Mouse (Mus musculus) B cell, adult 2 months (primary cell): Measurements from ENCODE around the gene Aanat.

ENCODE experiments used
- DNase-seq, 2 experiments: peaks; one replicate each; pipeline ENCODE4 v3.0.0; 2022

The Aanat gene

DNA sequence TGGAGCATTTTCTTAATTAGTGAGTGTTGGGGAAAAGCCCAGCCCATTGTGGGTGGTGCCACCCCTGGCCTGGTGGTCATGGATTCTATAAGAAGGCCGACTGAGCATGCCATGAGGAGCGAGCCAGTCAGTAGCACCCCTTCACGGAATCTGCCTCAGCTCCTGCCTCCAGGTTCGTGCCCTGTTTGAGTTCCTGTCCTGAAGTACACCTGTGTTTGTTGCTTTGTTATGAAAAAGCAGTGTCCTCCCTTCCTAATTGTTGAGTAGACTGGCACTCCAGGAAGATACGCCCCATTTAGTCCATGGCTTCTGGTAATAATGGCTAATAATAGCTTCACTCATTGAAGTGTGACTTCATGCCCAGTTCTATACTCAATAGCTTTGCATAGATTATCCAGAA lies at the start of gene Aanat:
Aanat (plus strand) TSS at position 123 of the 400 bp plus-strand sequence.
- no peak for DNase-seq

DNA sequence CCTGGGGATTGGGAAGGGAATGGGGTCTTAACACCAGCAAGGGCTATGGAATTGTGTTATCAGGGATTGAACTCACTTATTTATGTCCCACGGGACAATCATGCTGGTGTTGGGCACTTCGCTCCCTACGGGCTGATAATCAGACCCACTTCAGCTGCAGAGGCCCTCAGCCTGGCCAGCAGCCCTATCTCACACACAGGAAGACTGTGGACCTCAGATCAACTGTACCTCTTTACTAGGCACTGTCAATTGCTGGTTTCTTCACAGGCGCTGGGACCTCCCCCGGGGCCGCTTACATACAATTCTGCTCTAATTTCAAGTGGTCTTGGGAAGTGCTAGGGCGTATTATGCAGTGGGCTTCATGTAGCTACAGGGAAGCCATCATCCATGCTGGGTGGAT lies 49.5 kb upstream of the Aanat start:
- no peak for DNase-seq

DNA sequence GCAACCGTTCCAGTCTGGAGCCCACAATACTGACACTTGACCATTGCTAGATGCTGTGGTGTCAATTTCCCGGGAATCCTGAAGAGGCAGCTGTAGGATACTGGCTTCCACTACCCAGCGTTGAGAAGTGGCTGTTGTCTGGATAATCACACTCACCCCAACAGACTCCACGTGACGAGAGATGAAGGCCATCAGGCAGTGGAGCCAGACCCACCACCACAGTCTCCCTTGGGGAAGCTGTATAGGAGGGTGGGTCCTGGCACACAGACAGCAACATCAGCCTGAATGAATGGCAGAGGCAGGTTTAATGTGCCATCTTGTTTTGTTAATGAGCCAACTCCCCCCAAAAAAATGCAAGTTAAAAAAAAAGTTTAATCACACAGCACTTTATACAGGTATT lies 48.8 kb upstream of the Aanat start:
- no peak for DNase-seq

DNA sequence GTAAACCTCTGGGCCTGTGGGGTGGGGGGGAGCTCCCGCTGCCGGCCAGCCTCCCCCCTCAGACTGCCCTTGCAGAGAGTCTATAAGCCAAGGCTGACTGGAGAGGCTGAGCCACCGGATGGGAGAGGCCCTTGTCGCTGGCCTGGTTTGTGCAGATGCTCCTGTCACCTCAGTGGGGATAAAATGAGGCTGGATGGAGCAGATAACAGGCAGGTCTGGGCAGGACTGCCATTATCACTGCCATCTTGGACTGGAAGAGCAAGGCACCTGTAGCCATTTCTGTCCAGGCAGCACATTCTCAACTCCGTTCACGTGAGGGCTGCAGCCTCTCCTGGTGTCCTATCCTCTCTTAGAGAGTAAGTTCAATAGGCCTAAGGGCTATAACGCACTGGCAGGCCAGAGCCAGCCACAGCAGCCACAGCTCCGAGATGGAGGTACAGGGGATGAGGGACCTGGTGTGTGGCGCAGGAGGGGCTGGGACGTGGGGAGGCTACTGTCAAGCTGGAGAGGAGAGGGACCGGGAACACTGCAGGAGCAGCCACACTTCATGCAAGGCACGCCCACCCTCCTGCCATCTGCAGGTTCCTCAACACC lies 48.0 kb upstream of the Aanat start:
- DNase-seq, result no peak

DNA sequence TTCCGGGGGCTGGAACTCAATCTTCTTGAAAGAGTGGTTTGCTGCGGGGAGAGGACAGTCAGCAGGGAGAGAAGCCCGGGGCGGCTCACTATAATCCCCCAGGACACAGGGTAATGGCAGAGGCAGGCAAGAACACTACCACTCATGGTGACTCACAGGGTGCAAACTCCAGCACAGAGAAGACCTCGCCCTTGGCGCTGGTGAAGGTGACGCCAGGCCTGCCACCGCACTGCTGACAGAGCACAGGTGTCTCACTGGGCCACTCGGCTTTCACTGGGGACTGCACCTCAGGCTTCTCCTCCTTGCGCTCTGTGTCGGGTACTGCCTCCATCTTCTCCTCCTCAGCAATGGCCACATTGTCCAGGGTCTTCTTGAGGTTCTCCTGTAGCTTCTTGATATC lies 45.0 kb upstream of the Aanat start:
- no peak for DNase-seq

DNA sequence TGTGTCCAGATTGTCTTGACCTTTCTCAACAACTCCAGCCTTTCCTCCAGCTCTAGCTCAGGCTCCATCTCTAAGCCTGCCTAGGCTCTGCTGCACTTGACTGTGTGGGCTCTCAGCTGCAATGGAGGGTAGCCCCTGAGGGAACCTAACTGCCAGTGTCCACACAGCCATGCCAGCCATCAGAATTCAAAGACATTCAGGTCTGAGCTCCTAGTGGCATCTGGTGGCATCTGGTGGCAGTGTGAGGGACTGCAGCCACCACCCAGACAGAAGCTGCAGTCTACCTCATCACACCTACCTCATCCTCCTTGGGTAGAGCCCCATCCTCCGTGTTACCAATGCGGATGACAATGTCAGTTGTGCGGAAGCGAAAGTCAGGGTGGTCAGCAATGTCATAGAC lies 43.1 kb upstream of the Aanat start:
- DNase-seq, result peak; percentile 19 to 30

DNA sequence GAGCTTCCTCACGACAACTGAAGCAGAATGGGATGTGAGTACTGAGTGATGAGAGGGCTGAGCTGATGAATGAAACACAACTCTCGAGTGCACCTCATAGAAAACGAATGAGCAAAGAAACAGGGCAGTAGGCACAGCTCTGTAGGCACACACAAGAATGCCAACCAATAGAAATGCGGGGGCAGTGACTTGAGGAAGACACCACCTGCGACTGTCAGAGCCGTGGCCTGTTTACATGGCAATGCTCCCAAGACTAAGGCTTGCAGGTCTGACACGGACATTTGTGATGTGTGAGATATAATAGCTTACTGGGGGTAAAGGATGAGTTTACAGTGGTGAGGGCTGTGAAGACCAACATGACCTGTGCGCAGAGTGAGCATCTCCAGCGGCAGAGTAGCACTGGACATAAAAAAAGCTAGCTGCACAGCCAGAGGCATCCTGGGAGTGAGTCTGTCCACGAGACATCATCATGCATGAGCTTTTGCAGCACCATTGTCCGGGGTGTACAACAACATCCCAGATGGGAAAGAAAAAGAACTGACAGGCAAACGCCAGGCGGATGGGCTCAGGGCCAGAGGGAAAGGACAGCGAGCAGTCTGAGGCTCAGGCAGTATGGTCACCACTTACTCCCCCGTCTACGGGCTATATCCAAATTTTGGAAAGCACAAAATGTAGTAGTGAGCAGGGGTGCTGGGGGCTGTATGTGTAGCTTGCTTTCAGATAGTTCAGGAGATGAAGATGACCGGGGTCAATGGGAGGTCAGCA lies 38.8 kb upstream of the Aanat start:
- no peak for DNase-seq

DNA sequence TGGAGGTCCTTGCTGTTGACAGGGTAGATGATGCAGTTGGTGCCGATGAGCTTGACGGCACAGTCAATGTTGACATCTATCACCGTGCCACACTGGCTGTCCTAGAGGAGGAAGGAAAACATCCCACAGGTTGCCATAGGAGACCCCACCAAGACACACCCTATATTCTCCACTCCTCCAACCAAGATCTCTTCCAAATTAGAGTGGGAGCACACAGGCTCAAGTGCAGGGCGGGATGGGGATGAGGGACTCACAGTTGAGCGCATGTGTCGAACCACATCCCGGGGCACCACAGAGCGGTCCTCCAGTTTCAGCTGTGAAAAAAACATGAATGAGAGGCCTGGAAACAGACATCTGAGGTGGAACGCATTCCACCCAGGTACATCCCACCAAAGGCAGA lies 37.5 kb upstream of the Aanat start:
- no peak for DNase-seq

DNA sequence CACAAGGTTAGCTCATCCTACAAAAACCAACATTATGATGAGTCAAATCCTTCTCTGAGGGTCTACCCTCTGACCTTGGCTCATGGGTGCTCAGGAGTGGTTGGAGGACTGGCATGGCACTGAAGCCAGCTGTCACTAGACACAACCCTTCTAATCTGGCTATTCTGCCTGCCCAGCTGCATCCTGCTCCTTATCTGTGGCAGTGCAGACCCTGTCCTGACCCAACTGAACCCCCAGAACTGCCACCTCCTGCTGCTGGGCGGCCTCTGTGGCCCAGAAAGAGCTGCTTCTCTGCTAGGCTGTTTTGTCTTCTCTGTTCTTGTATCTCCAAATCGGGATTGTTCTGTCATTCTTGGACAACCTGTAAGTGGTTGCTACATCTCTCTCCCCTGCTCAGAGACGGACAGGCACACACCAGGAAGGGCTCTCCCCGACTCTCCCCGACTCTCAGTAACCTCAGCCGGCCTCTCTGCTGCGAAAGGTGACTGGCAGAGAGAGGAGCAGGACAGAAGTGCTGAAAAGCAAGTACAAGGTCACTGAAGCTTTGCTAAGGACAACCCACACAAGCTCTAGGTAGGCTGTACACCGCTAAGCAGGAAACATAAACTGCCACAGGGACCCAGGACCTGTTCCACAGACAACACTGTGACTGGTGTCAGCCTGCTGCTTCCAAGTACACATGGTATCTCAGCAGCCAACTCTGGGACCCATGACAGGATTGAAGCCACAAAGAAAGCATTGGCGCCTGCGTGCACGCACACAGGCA lies 36.8 kb upstream of the Aanat start:
- DNase-seq, result no peak

DNA sequence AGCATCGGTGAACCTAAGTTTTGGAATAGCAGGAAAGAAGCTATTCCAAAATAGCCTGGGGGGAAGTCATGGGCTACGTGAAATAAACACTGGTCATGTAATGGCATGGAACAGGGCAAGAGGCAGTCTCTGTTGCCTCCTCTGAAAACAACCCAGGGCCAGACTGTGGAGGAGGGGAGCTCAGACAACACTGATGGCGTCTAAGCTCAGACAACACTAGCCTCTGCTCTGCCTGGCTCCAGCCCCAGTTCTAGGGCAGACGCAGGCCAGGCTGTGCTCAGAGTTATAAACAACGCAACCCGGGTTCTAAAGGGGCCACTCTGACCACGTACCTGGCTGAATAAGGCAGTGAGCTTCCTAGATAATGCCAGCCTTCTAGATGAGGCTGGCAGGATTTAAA lies 35.5 kb upstream of the Aanat start:
- DNase-seq, result no peak

DNA sequence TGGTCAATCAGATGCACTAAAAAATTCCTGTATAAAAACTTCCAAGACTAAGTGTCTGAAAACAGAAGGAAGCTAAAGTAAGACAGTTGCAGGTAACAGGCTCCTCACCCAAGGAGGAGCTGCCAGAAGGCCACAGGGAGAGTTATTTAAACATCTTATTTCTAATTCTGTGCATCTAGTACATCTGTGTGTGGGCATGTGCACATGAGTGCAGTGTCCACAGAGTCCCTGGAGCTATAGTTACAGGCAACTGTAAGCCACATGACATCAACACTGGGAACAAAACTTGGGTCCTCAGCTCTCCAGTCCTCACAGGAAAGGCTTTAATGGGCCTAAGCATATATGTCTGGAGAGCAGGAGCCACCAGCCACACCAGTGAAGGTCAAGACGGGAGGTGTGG lies 34.0 kb upstream of the Aanat start:
- DNase-seq, result no peak

DNA sequence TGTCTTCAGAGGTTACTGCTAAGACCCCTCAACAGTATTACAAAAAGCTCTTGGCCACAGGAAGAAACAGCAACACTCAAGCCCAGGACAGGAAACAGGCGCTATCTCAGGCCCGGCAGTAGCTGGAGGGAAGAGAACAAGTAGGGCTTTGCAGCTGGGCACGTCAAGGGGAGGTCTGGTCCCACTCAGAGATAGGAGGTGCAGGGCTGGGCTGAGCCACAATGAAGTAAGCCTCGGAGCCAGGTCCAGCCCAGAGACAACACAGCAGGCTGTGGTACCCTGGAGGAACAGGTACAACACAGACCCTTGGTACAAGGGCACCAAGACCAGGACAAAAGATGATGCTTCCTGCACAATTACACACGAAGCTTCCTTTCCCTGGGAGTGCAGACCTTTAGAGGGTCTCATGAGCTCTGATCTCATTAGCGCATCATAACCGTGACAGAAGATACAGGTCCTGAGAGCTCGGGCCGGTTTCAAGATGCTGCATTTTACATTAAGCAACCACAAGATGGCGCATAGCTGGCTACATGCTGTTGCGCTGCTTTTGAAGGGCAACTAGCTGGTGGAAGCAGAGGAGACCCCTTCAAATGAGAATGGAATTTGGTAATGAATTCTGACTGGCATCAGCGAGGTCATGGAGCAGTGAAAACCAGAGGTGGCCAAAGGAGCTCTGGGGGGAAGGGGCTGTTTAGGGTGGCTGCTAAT lies 31.9 kb upstream of the Aanat start:
- DNase-seq, result peak; percentile 52 to 55

DNA sequence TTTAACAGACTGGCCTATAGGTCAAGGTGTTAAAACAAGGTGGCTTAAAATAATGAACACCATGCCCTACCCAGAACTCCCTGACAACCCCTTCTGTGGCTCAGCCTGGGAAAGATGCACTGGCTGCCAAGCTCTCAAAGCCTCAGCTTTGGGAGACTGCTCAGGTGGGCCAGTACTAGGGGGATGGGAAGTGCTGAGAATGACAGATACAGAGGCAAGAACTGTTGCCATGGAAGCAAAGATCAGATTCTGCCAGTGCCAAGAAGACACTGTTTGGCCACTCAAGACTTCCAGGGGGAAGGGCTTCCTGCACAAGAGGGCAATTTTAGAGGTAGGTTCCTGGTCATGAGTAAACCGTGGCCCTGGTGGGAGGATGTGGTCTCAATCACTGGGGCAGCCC lies 30.7 kb upstream of the Aanat start:
- no peak for DNase-seq

DNA sequence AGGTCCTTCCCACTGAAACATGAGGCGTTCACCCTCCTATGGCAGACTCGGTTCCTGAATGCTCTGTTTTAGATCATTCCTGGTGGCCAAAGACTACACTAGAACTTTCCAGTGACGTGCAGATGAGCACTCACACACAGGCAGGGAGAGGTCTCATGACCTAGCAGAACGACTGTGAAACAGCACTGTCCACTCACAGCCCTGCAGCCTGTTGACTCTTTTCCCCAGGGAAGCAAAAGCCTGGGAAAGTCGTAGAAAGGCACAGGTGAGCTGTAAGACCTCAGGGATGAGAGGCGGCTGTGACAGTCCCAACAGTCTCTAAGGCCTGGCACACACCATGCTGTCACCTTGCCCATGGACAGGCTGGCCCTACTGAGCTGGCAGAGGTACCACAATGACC lies 29.9 kb upstream of the Aanat start:
- DNase-seq, result no peak

DNA sequence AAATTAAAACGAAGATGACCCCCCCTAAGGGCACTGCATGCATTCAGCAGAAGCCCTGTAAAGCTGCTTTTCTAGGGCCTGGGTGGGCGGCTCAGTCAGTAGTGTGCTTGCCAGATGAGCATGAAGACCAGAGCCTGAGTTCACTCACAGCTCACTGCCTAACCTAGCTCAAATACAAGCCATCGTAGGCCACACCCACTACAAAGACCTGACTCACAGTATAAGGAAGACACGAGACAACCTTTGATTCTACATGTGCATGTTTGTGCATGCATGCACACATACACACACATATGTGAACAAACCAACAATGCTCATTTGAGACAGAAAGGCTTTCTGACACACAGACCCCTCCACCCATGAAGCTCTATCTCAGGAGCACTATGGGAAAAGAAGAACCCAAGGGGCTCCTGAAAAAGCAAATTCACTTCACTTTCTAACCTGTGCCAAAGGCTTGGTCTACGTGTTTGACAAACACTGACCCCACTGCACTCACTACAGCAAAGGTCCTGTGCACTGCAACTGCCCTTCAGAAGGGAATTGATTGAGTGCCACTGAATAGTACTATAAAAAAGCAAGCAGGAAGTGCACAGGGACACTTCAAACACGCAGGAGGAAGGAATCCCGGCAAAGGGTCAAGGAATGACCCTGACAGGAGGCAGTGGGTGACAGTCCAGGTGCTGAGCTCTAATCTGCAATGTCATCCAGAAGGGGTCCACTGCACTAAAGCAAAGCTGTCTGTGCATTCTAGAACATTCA lies 20.8 kb upstream of the Aanat start:
- no peak for DNase-seq

DNA sequence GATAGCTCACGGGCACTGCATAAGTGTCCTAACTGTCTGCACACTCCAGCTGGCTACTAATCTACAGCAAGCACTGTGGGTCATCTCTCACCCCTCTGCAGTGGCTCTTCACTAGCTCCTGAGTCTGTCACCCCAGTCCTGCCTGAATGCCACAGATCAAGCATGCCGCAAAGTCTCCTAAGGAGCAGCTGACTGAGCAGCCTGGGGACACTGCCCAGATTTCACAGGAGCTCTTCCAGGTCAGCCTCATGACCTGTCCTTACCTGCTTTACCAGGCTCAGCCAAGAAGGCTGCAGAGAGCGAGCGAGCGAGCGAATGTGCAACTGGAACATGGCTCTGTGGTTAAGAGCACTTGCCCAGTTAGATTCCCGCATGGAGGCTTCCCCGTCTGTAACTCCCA lies 18.7 kb upstream of the Aanat start:
- no peak for DNase-seq

DNA sequence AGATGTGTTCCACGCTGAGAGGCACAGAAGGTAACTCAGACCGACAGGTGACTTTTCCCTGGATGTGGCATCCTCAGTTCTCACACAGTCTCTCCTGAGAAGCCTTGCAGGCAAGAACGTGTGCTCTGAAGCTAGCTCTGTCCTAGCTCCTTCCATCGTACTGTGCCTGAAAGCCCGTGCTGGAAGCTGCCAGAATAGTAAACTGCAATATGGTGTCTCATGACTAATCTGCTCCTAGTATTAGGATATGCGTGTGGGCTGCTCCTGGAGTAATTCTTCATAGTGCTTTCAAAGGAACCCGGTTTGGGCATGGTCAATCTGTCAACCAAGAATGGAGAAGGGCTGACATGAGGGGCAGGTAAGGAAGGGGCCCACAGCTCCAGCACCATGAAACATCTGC lies 15.4 kb upstream of the Aanat start:
- no peak for DNase-seq

DNA sequence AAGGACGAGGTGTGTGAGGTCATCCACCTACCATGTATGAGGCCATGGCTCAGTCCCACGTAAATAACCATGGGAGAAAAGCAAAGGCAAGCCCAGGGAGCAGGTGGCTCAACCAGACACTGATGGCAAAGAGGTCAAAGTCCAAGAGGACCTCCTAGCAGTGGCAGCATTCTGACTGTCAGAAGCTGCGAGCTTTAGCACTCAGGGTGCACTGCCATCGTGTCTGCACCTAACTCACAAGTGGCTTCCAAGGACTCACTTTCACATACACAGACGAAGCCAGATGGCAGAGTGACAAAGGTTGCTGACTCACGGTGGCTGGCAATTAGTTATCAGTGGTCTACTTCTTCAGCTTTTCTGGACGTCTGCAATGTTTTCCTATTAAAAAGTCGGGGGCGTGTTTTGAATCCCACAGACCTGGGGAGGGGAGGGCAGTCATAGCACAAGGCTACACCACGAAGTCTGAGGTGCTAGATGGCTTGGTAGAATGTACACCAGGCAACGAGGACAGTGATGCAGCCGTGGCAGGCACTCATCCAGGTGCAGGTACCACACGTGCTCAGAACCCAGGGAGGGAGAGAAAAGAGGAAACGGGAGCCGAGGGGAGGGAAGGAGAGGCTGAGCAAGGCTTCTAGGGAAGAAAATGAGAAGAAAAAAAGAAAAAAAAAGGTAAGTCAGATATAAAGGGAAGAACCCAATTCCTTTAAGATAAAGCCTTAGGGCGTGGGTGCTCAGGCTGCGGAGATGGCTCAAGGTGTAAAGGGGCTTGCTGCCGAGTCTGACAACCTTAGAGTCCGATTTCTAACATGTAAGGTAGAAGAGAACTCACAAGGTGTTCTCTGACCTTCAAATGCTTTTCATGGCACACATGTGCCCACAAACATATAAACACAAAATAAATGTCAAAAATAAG lies 14.2 kb upstream of the Aanat start:
- DNase-seq, result no peak

DNA sequence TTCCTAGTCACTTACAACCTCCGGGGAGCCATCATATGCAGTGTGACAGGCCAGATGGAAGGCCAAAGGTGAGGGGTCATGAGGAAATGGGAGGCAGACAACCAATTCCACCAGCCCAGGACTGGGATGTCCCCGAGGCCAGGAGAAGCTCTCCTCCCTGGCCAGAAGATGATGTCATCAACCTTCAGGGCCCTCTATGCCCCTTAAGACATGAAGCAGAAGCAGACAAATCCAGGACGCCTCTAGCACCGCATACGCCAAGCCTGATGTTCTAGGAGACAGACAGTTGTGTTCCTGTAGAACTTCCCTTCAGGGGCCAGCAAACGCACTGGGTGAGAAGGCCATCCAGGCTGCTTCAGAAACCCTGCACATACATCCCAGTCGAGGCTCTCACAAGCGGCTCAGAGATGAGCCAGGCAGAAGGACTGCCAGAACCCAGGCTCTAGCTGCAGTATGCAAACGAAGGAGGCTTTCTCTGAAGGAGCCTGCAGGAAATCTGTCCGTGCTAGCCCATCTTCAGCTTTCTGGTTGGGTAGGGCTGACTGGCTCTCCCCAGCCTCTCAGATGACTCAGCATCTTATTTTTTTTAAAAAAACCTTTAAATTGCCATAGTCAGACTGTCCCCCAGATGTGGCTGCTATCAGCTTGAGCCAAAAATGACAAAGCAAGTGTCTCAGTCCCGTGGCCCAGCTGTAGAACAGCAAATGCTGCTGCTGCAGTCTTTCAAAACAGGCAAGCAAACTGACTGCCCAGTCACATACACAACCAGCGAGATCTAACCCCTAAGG lies 13.3 kb upstream of the Aanat start:
- no peak for DNase-seq

DNA sequence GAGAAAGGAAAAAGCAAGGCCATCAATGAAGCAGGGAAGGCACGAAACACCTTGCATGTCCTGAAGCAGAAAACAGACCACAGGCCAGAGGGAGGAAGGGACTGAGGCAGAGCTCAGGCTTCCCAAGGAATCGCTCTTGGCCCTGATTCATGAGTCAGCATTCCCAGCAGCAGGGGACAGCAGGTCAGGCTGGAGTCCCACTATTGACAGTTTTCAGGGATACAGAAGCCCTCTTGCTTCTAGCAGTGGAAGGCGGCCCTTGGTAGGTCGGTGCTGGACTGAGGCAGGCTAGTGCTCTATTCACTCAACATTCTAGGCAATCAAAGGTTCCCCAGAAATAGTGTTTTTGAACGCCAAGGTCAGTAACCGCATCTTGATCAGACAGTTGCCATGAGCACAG lies 11.7 kb upstream of the Aanat start:
- no peak for DNase-seq

DNA sequence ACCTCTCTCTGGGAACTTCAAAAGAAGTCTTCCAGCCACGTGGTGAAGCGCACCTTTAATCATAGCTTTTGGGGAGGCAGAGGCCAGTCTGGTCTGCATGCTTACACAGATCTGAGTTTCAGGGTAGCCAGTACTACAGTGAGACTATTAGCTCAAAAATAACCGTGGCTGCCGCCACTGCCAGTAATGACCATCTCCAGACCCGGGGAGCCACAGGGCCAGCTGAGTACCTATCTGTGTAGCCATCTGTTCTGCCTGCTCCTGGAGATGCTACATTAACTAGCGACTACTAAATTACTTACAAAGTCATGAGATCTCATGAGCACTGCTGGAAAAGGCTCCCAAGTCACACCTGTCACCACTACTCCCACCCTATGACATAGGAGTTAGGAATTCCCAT lies 11.2 kb upstream of the Aanat start:
- DNase-seq, result no peak
